Mouse (Mus musculus) MEL (cell line): Measurements from ENCODE around the gene Emilin3. TPM values are rescaled to one million over a fixed set of nuclear protein-coding genes. Genes with fewer than 3 reads are reported as not detected.

Source experiments
- DNase-seq: peaks from one replicate; pipeline ENCODE4 v3.0.0; 2011; ENCODE audit warnings: low read depth, low spot score
- H3K27ac ChIP-seq: 2 replicates; pipeline ENCODE4 v1.5.1; 2012; ENCODE audit warnings: low read depth, mild to moderate bottlenecking, control low read depth, low read length, moderate library complexity; ENCODE audit not compliant: control insufficient read depth
- H3K27me3 ChIP-seq, 2 experiments: fragments of 150-350 bp in 1 of 2; sonication (generic) in 1 of 2; 2 replicates each; pipeline ENCODE4 v1.6.1; 2012; ENCODE audit warnings: low read length in 2 of 2, mild to moderate bottlenecking in 2 of 2, improper control_type of control experiment in 1 of 2, moderate library complexity in 1 of 2; ENCODE audit not compliant: insufficient read depth in 2 of 2, control insufficient read depth in 1 of 2
- H3K36me3 ChIP-seq, 2 experiments: 2 replicates each; pipeline ENCODE4 v1.6.1; 2012 to 2014; ENCODE audit warnings: low read length in 2 of 2, improper control_type of control experiment in 1 of 2, inconsistent platforms in 1 of 2, mild to moderate bottlenecking in 1 of 2; ENCODE audit not compliant: insufficient read depth in 2 of 2, control insufficient read depth in 1 of 2
- H3K4me1 ChIP-seq, 2 experiments: fragments of 150-350 bp in 1 of 2; sonication (generic) in 1 of 2; 2 replicates each; pipeline ENCODE4 v1.6.1; 2012; ENCODE audit warnings: low read length in 2 of 2, improper control_type of control experiment in 1 of 2, mild to moderate bottlenecking in 1 of 2; ENCODE audit not compliant: insufficient read depth in 2 of 2, control insufficient read depth in 1 of 2
- H3K4me3 ChIP-seq, 2 experiments: fragments of 150-350 bp in 1 of 2; sonication (generic) in 1 of 2; 2 replicates each; pipeline ENCODE4 v1.5.1; 2012; ENCODE audit warnings: low read depth in 2 of 2, low read length in 2 of 2, mild to moderate bottlenecking in 2 of 2, moderate library complexity in 2 of 2, control low read depth in 1 of 2, improper control_type of control experiment in 1 of 2; ENCODE audit not compliant: control insufficient read depth in 1 of 2, insufficient read depth in 1 of 2
- H3K79me2 ChIP-seq: 2 replicates; pipeline ENCODE4 v1.6.1; 2012; ENCODE audit warnings: mild to moderate bottlenecking, low read length, moderate library complexity; ENCODE audit not compliant: control insufficient read depth, poor library complexity, insufficient read depth
- H3K9ac ChIP-seq: 2 replicates; pipeline ENCODE4 v1.6.1; 2012; ENCODE audit warnings: low read depth, mild to moderate bottlenecking, control low read depth, low read length, moderate library complexity; ENCODE audit not compliant: control insufficient read depth, poor library complexity, severe bottlenecking
- H3K9me3 ChIP-seq: fragments of 150-350 bp; sonication (generic); replicated peaks from 2 replicates; pipeline ENCODE4 v1.6.1; 2012; ENCODE audit warnings: mild to moderate bottlenecking, low read length, improper control_type of control experiment, moderate library complexity; ENCODE audit not compliant: insufficient read depth
- CHD2 ChIP-seq: IDR thresholded peaks from 2 replicates; pipeline ENCODE4 v1.6.1; 2011; ENCODE audit warnings: low read length, improper control_type of control experiment
- E2F4 ChIP-seq: IDR thresholded peaks from 2 replicates; pipeline ENCODE4 v1.6.1; 2011; ENCODE audit warnings: low read depth, low read length, improper control_type of control experiment, borderline replicate concordance
- ELF1 ChIP-seq: IDR thresholded peaks from 2 replicates; pipeline ENCODE4 v1.6.1; 2014; ENCODE audit warnings: low read depth, mild to moderate bottlenecking, inconsistent platforms, low read length, improper control_type of control experiment, moderate library complexity
- EP300 ChIP-seq, 2 experiments: IDR thresholded peaks; 2 replicates each; pipeline ENCODE4 v1.6.1; 2011; ENCODE audit warnings: improper control_type of control experiment in 2 of 2, low read length in 2 of 2, low read depth in 1 of 2, mild to moderate bottlenecking in 1 of 2
- HCFC1 ChIP-seq: IDR thresholded peaks from 2 replicates; pipeline ENCODE4 v1.6.1; 2012; ENCODE audit warnings: low read depth, mild to moderate bottlenecking, inconsistent platforms, low read length, improper control_type of control experiment, moderate library complexity
- JUND ChIP-seq: IDR thresholded peaks from 2 replicates; pipeline ENCODE4 v1.6.1; 2011; ENCODE audit warnings: low read depth, mild to moderate bottlenecking, improper control_type of control experiment, low read length
- KAT2A ChIP-seq: conservative IDR thresholded peaks from 2 replicates; pipeline ENCODE4 v1.6.1; 2012; ENCODE audit warnings: low read depth, low read length, improper control_type of control experiment, inconsistent platforms
- MAFK ChIP-seq: IDR thresholded peaks from 2 replicates; pipeline ENCODE4 v1.6.1; 2011; ENCODE audit warnings: low read depth, mild to moderate bottlenecking, low read length, improper control_type of control experiment, borderline replicate concordance
- MEF2A ChIP-seq: IDR thresholded peaks from 2 replicates; pipeline ENCODE4 v1.6.1; 2014; ENCODE audit warnings: low read depth, mild to moderate bottlenecking, inconsistent platforms, low read length, improper control_type of control experiment; ENCODE audit not compliant: poor library complexity, insufficient replicate concordance, severe bottlenecking; ENCODE audit errors: extremely low read depth
- MYB ChIP-seq: IDR thresholded peaks from 2 replicates; pipeline ENCODE4 v1.6.1; 2011; ENCODE audit warnings: mild to moderate bottlenecking, low read depth, low read length, improper control_type of control experiment
- MYC ChIP-seq: IDR thresholded peaks from 2 replicates; pipeline ENCODE4 v1.6.1; 2011; ENCODE audit warnings: low read depth, mild to moderate bottlenecking, low read length, improper control_type of control experiment, moderate library complexity
- NELFE ChIP-seq: IDR thresholded peaks from 2 replicates; pipeline ENCODE4 v1.6.1; 2011; ENCODE audit warnings: low read depth, low read length, improper control_type of control experiment
- NRF1 ChIP-seq: IDR thresholded peaks from 2 replicates; pipeline ENCODE4 v1.6.1; 2014; ENCODE audit warnings: low read depth, mild to moderate bottlenecking, inconsistent platforms, low read length, improper control_type of control experiment, moderate library complexity; ENCODE audit not compliant: poor library complexity, insufficient read depth, severe bottlenecking
- POLR2A ChIP-seq, 2 experiments: IDR thresholded peaks; 2 replicates each; pipeline ENCODE4 v1.6.1; 2011 to 2012; ENCODE audit warnings: low read length in 2 of 2, mild to moderate bottlenecking in 2 of 2, control low read depth in 1 of 2, improper control_type of control experiment in 1 of 2, low read depth in 1 of 2, moderate library complexity in 1 of 2; ENCODE audit not compliant: control insufficient read depth in 1 of 2, insufficient read depth in 1 of 2, poor library complexity in 1 of 2
- POLR2AphosphoS2 ChIP-seq: IDR thresholded peaks from 2 replicates; pipeline ENCODE4 v1.6.1; 2011; ENCODE audit warnings: low read length, improper control_type of control experiment
- RAD21 ChIP-seq: IDR thresholded peaks from 2 replicates; pipeline ENCODE4 v1.6.1; 2011; ENCODE audit warnings: mild to moderate bottlenecking, low read depth, low read length, improper control_type of control experiment
- RCOR1 ChIP-seq: IDR thresholded peaks from 2 replicates; pipeline ENCODE4 v1.6.1; 2012; ENCODE audit warnings: low read depth, mild to moderate bottlenecking, inconsistent platforms, low read length, improper control_type of control experiment
- SMC3 ChIP-seq: IDR thresholded peaks from 2 replicates; pipeline ENCODE4 v1.6.1; 2011; ENCODE audit warnings: low read depth, low read length, improper control_type of control experiment
- TAL1 ChIP-seq: IDR thresholded peaks from 2 replicates; pipeline ENCODE4 v1.6.1; 2012; ENCODE audit warnings: mild to moderate bottlenecking, inconsistent platforms, low read length, moderate library complexity, mixed read lengths
- TBP ChIP-seq: IDR thresholded peaks from 2 replicates; pipeline ENCODE4 v1.8.0; 2011; ENCODE audit warnings: low read depth, low read length, improper control_type of control experiment
- TCF12 ChIP-seq: IDR thresholded peaks from 2 replicates; pipeline ENCODE4 v1.6.1; 2014; ENCODE audit warnings: low read depth, mild to moderate bottlenecking, inconsistent platforms, low read length, improper control_type of control experiment, moderate library complexity
- USF2 ChIP-seq, 2 experiments: IDR thresholded peaks; 2 replicates each; pipeline ENCODE4 v1.6.1; 2011 to 2012; ENCODE audit warnings: improper control_type of control experiment in 2 of 2, low read length in 2 of 2, borderline replicate concordance in 1 of 2, inconsistent platforms in 1 of 2, low read depth in 1 of 2, mild to moderate bottlenecking in 1 of 2; ENCODE audit not compliant: insufficient read depth in 1 of 2
- ZMIZ1 ChIP-seq: IDR thresholded peaks from 2 replicates; pipeline ENCODE4 v1.6.1; 2012; ENCODE audit warnings: low read depth, mild to moderate bottlenecking, inconsistent platforms, low read length, improper control_type of control experiment, moderate library complexity
- ZNF384 ChIP-seq: IDR thresholded peaks from 2 replicates; pipeline ENCODE4 v1.6.1; 2012; ENCODE audit warnings: low read depth, mild to moderate bottlenecking, inconsistent platforms, low read length, improper control_type of control experiment
- polyA plus RNA-seq, 2 experiments: library from polyadenylated mRNA; stranded (reverse) in 1 of 2; unstranded in 1 of 2; fragments of >175 nt in 1 of 2; fragments of >200 nt in 1 of 2; gene quantifications; 2 replicates each; pipeline versions ENCODE4 v1.2.1 to v1.2.4; 2012; ENCODE audit warnings: low replicate concordance in 2 of 2, low read depth in 1 of 2; ENCODE audit not compliant: insufficient read length in 2 of 2, insufficient read depth in 1 of 2, missing spikeins in 1 of 2
- total RNA-seq: library from RNA; depleted of rRNA; stranded (reverse); fragments of 300-350 nt; gene quantifications from 2 replicates; pipeline ENCODE4 v1.2.3, GENCODE M21; 2012

Gene Emilin3
- total and polyA plus RNA-seq, 3 experiments: not detected

GRCm38 (mm10) chr2:160954541-160954940, 42.4 kb upstream of the Emilin3 start:
- TF ChIP-seq KAT2A (no peak), RCOR1 (no peak), SMC3 (no peak), USF2 (IDR thresholded peaks at IDR 0.05; ENCODE audit: borderline replicate concordance in 1 of 2, insufficient read depth in 1 of 2, low read depth in 1 of 2, low read length in 2 of 2) (no peak), TAL1 (no peak), POLR2AphosphoS2 (no peak), TBP (no peak), MEF2A (no peak), ELF1 (no peak), EP300 (IDR thresholded peaks at IDR 0.05; ENCODE audit: low read depth in 1 of 2, low read length in 2 of 2) (no peak), NRF1 (no peak), MYC (no peak), MAFK (no peak), ZNF384 (no peak), TCF12 (no peak), RAD21 (no peak)
- no peak overlapping the region for H3K4me3 ChIP-seq
- no peak for DNase-seq
- H3K36me3 ChIP-seq: peaks cover 3 to 8% of the 10 kb centered on the region in 2 experiments; a peak in 3 of 4 replicates
- H3K79me2 ChIP-seq: no peaks in the 10 kb centered on the region
- H3K9me3 ChIP-seq: no peaks in the 10 kb centered on the region
- no peak overlapping the region for H3K9ac ChIP-seq
- no peak overlapping the region for H3K27ac ChIP-seq
- no peaks in the 10 kb centered on the region for H3K27me3 ChIP-seq
- H3K4me1 ChIP-seq: peaks cover 4% of the 10 kb centered on the region in 2 experiments; a peak in 3 of 4 replicates

- Histone ChIP-seq H3K4me1 (peaks cover 4% of the 10 kb centered on the region in 2 experiments; a peak in 3 of 4 replicates), H3K79me2 (no peaks in the 10 kb centered on the region), H3K27ac (no peak overlapping the region), H3K9ac (no peak overlapping the region), H3K27me3 (no peaks in the 10 kb centered on the region), H3K9me3 (no peaks in the 10 kb centered on the region), H3K4me3 (no peak overlapping the region), H3K36me3 (peaks cover 3 to 8% of the 10 kb centered on the region in 2 experiments; a peak in 3 of 4 replicates)
- TF ChIP-seq ZMIZ1: no peak
- TF ChIP-seq NELFE: no peak
- TF ChIP-seq RCOR1: no peak
- no peak for TF ChIP-seq E2F4
- TF ChIP-seq EP300 (IDR thresholded peaks at IDR 0.05; ENCODE audit: low read depth in 1 of 2, low read length in 2 of 2): no peak
- TF ChIP-seq MYB: no peak
- no peak for TF ChIP-seq POLR2A (IDR thresholded peaks at IDR 0.05; ENCODE audit: control insufficient read depth in 1 of 2, insufficient read depth in 1 of 2, low read depth in 1 of 2, low read length in 2 of 2, poor library complexity in 1 of 2)
- TF ChIP-seq JUND: no peak
- no peak for TF ChIP-seq USF2 (IDR thresholded peaks at IDR 0.05; ENCODE audit: borderline replicate concordance in 1 of 2, insufficient read depth in 1 of 2, low read depth in 1 of 2, low read length in 2 of 2)
- no peak for TF ChIP-seq HCFC1
- no peak for TF ChIP-seq CHD2
- TF ChIP-seq, all 39 proteins: peak for 0
- no peak for DNase-seq
These were observed 41.2 kb upstream of the Emilin3 start for GRCm38 (mm10) chr2:160953131-160953873.
